Mouse (Mus musculus) midbrain, embryonic 11.5 days (tissue): ENCODE results near the gene Jam3. TPM values are rescaled to one million over a fixed set of nuclear protein-coding genes. Genes with fewer than 3 reads are reported as not detected.
A peak's percentile ranks its signal among the peaks of the same experiment; 100 is the strongest.

ENCODE experiments used
- ATAC-seq: fragments of 200-750 bp; cut with Nextera tagmentation; 2 replicates; pipeline ENCODE4 v1.8.0; 2017; ENCODE audit warnings: moderate TSS enrichment, moderate library complexity; ENCODE audit not compliant: low FRiP score
- DNase-seq: peaks from one replicate; pipeline ENCODE4 v3.0.0; 2015; ENCODE audit warnings: low spot score; ENCODE audit errors: missing footprints
- H3K27ac ChIP-seq: fragments of 300-500 bp; sonication (generic); 2 replicates; pipeline ENCODE4 v1.5.1; 2014; ENCODE audit warnings: low read depth, low read length
- H3K27me3 ChIP-seq: fragments of 300-500 bp; sonication (generic); 2 replicates; pipeline ENCODE4 v1.6.1; 2014; ENCODE audit warnings: mild to moderate bottlenecking, low read length, moderate library complexity, mixed read lengths; ENCODE audit not compliant: control insufficient read depth, insufficient read depth
- H3K36me3 ChIP-seq: fragments of 300-500 bp; sonication (generic); 2 replicates; pipeline ENCODE4 v1.6.1; 2014; ENCODE audit warnings: mild to moderate bottlenecking, low read length, moderate library complexity, mixed read lengths; ENCODE audit not compliant: control insufficient read depth, insufficient read depth
- H3K4me1 ChIP-seq: fragments of 300-500 bp; sonication (generic); 2 replicates; pipeline ENCODE4 v1.6.1; 2014; ENCODE audit warnings: low read length; ENCODE audit not compliant: control insufficient read depth, insufficient read depth
- H3K4me2 ChIP-seq: fragments of 300-500 bp; sonication (generic); 2 replicates; pipeline ENCODE4 v1.6.1; 2014; ENCODE audit warnings: mild to moderate bottlenecking, moderate library complexity
- H3K4me3 ChIP-seq: fragments of 300-500 bp; sonication (generic); 2 replicates; pipeline ENCODE4 v1.5.1; 2014; ENCODE audit warnings: low read depth, low read length
- H3K9ac ChIP-seq: fragments of 300-500 bp; sonication (generic); 2 replicates; pipeline ENCODE4 v1.6.1; 2014; ENCODE audit warnings: low read length
- H3K9me3 ChIP-seq: fragments of 300-500 bp; sonication (generic); 2 replicates; pipeline ENCODE4 v1.6.1; 2016; ENCODE audit warnings: low read length; ENCODE audit not compliant: control insufficient read depth
- WGBS: fragments of 180-500 bp; shearing (Covaris S2); extraction: QIAGEN DNeasy Blood & Tissue Kit; methylation state at CpG from one replicate; pipeline ENCODE4 v1.1.7; 2014; 5-methylcytosine and 5-hydroxymethylcytosine counted together
- polyA plus RNA-seq: library from polyadenylated mRNA; unstranded; fragments of >200 nt; fragmentation: Nextera tagmentation; extraction: Ambion mirVana; gene quantifications from 2 replicates; pipeline ENCODE4 v1.2.1, GENCODE M21; 2014

Jam3 gene
- polyA plus RNA-seq, 1 experiment from 2014 or later: 171 TPM

GRCm38 (mm10) chr9:27190461-27190860, 35.2 kb upstream of the Jam3 start:
- 75% methylated on average over 8 of the region's 8 CpGs for WGBS
- H3K9ac ChIP-seq: no peak overlapping the region
- no peaks in the 10 kb centered on the region for H3K36me3 ChIP-seq
- no peaks in the 10 kb centered on the region for H3K27me3 ChIP-seq
- H3K4me3 ChIP-seq: no peak overlapping the region
- DNase-seq (peak; percentile 39), ATAC-seq (no peak)
- peaks cover 15% of the 10 kb centered on the region for H3K4me1 ChIP-seq
- no peaks in the 10 kb centered on the region for H3K9me3 ChIP-seq
- no peak overlapping the region for H3K27ac ChIP-seq
- no peak overlapping the region for H3K4me2 ChIP-seq

DNA sequence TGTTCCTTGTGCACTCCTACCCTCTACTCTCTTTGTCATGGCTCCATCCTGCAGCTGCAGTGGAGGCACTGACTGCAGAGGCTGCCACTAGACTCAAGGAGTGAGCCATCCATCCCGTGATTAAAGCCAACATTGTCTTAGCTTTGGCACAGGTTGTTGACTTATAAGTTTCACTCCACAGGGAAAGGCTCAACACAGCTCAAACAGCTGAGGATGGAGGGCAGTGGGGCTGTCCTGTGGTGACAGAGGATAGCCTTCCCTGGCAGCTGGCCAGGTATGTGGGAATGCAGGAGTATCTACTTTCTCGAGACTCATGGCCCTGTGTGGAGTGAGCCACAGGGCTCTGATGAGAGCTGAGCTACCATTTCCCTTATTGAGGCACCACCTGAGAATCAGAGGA, 34.1 kb upstream of the Jam3 start:
- DNase-seq: peak; percentile 10
- 86% methylated on average over 2 of the region's 2 CpGs for WGBS

GRCm38 (mm10) chr9:27188677-27189241, 33.5 kb upstream of the Jam3 start:
- Histone ChIP-seq H3K4me2 (no peak overlapping the region), H3K36me3 (no peaks in the 10 kb centered on the region), H3K27ac (no peak overlapping the region), H3K27me3 (no peaks in the 10 kb centered on the region), H3K4me1 (peaks cover 15% of the 10 kb centered on the region), H3K9me3 (no peaks in the 10 kb centered on the region), H3K9ac (no peak overlapping the region), H3K4me3 (no peak overlapping the region)
- WGBS: 88% methylated on average over 7 of the region's 7 CpGs
- ATAC-seq (no peak), DNase-seq (peak; percentile 31)

More for the DNA sequence above, 34.1 kb upstream of the Jam3 start:
- Histone ChIP-seq H3K36me3 (no peaks in the 10 kb centered on the region), H3K27ac (no peak overlapping the region), H3K9ac (no peak overlapping the region), H3K4me1 (peaks cover 15% of the 10 kb centered on the region), H3K9me3 (no peaks in the 10 kb centered on the region), H3K4me2 (no peak overlapping the region), H3K4me3 (no peak overlapping the region), H3K27me3 (no peaks in the 10 kb centered on the region)
- no peak for ATAC-seq

DNA sequence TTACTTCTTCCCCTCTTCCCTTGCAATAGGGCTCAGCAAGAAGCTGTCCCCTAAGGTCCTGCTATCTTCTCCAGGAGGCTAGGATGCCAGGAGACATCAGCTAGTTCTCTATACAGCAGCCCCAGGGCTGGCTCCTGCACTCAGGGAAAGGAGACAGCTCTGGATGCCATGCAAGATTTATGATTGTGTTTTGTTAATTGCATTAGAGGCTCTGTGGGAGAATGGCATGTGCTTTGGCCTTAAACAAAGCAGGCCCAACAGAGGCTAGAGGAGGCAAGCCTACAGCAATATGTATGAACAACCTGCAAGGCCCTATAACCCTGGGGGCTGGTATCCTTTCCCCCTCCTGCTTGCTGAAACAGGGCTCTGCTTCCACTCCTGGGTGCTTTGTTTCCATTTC, 30.6 kb upstream of the Jam3 start:
- Histone ChIP-seq H3K4me3 (no peak overlapping the region), H3K4me2 (no peak overlapping the region), H3K9ac (no peak overlapping the region), H3K36me3 (no peaks in the 10 kb centered on the region), H3K9me3 (no peaks in the 10 kb centered on the region), H3K27me3 (no peaks in the 10 kb centered on the region), H3K27ac (no peak overlapping the region), H3K4me1 (no peaks in the 10 kb centered on the region)
- ATAC-seq (no peak), DNase-seq (peak; percentile 62)

- Histone ChIP-seq H3K9me3 (no peaks in the 10 kb centered on the region), H3K4me3 (no peak overlapping the region), H3K36me3 (no peaks in the 10 kb centered on the region), H3K27ac (no peak overlapping the region), H3K27me3 (no peaks in the 10 kb centered on the region), H3K9ac (no peak overlapping the region), H3K4me1 (no peaks in the 10 kb centered on the region), H3K4me2 (no peak overlapping the region)
- ATAC-seq (no peak), DNase-seq (no peak)
- WGBS: 86% methylated on average over 5 of the region's 5 CpGs
Observed at GRCm38 (mm10) chr9:27182087-27182486, 26.9 kb upstream of the Jam3 start.

GRCm38 (mm10) chr9:27180492-27180891, 25.3 kb upstream of the Jam3 start:
- Histone ChIP-seq H3K4me1 (0 out of 2 replicates have a peak, but pooled peaks cover 2% of the 10 kb centered on the region), H3K9me3 (no peaks in the 10 kb centered on the region), H3K36me3 (no peaks in the 10 kb centered on the region), H3K9ac (no peak overlapping the region), H3K4me2 (no peak overlapping the region), H3K4me3 (no peak overlapping the region), H3K27me3 (no peaks in the 10 kb centered on the region), H3K27ac (no peak overlapping the region)
- ATAC-seq: no peak
- peak; percentile 35 for DNase-seq
- 50% methylated on average over 3 of the region's 3 CpGs for WGBS

- Histone ChIP-seq H3K27me3 (no peaks in the 10 kb centered on the region), H3K4me2 (no peak overlapping the region), H3K36me3 (no peaks in the 10 kb centered on the region), H3K4me3 (no peak overlapping the region), H3K4me1 (peaks cover 7% of the 10 kb centered on the region; the same call in 1 of the 2 replicates), H3K27ac (no peak overlapping the region), H3K9me3 (no peaks in the 10 kb centered on the region), H3K9ac (no peak overlapping the region)
- DNase-seq (no peak), ATAC-seq (no peak)
- 69% methylated on average over 4 of the region's 4 CpGs for WGBS
Observed at GRCm38 (mm10) chr9:27178935-27179334, 23.7 kb upstream of the Jam3 start.

DNA sequence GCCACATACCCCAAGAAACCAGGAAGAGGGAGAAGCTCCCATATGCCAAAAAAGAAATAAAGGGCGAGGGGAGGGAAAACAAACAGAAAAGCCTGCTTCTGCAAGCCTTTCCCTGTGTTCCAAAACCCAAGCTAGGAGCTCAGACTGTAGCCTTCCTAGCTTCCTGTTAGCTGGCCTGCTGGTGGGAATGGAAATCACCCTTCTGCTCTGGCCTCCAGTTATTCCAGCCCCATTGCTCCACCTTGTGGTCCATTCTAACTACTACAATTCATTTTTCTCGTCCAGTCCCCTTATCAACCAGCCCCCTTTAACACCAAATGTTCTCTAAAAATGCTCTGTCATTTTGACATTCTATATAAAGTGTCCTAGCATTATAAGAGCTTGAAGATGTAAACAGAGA, 20.9 kb upstream of the Jam3 start:
- H3K36me3 ChIP-seq: no peaks in the 10 kb centered on the region
- no peak overlapping the region for H3K4me3 ChIP-seq
- H3K9ac ChIP-seq: no peak overlapping the region
- no peaks in the 10 kb centered on the region for H3K9me3 ChIP-seq
- no peak overlapping the region for H3K4me2 ChIP-seq
- WGBS: 0% methylated on average over 2 of the region's 2 CpGs
- no peaks in the 10 kb centered on the region for H3K27me3 ChIP-seq
- peaks cover 8% of the 10 kb centered on the region; the same call in 1 of the 2 replicates for H3K4me1 ChIP-seq
- peak; percentile 96 for DNase-seq
- H3K27ac ChIP-seq: no peak overlapping the region
- ATAC-seq: peak; percentile 54; the same call in 1 of the 2 replicates

GRCm38 (mm10) chr9:27175682-27176081, 20.5 kb upstream of the Jam3 start:
- Histone ChIP-seq H3K9ac (no peak overlapping the region), H3K9me3 (no peaks in the 10 kb centered on the region), H3K27ac (no peak overlapping the region; the same call in 1 of the 2 replicates), H3K36me3 (no peaks in the 10 kb centered on the region), H3K27me3 (no peaks in the 10 kb centered on the region), H3K4me1 (peaks cover 8% of the 10 kb centered on the region; the same call in 1 of the 2 replicates), H3K4me2 (no peak overlapping the region), H3K4me3 (no peak overlapping the region)
- WGBS: 88% methylated on average over 6 of the region's 6 CpGs
- ATAC-seq (no peak), DNase-seq (peak; percentile 88)
